Mouse (Mus musculus) embryonic facial prominence, embryonic 14.5 days (tissue): ENCODE data around the gene Baiap2l1. TPM values are rescaled to one million over a fixed set of nuclear protein-coding genes. Genes with fewer than 3 reads are reported as not detected.

Experiments
- ATAC-seq: fragments of 200-750 bp; cut with Nextera tagmentation; 2 replicates; pipeline ENCODE4 v1.8.0; 2017; ENCODE audit warnings: low read depth, moderate number of reproducible peaks, moderate TSS enrichment
- DNase-seq: peaks from one replicate; pipeline ENCODE4 v3.0.0-alpha.2; 2015; ENCODE audit warnings: low spot score
- H3K27ac ChIP-seq: fragments of 300-500 bp; sonication (generic); replicated peaks from 2 replicates; pipeline ENCODE4 v1.5.1; 2014; ENCODE audit warnings: low read depth, mild to moderate bottlenecking, low read length, moderate library complexity
- H3K27me3 ChIP-seq: fragments of 300-500 bp; sonication (generic); replicated peaks from 2 replicates; pipeline ENCODE4 v1.6.1; 2014; ENCODE audit warnings: low read length; ENCODE audit not compliant: control insufficient read depth, insufficient read depth
- H3K36me3 ChIP-seq: fragments of 300-500 bp; sonication (generic); 2 replicates; pipeline ENCODE4 v1.6.1; 2014; ENCODE audit warnings: low read length, mixed read lengths; ENCODE audit not compliant: control insufficient read depth, insufficient read depth
- H3K4me1 ChIP-seq: fragments of 300-500 bp; sonication (generic); 2 replicates; pipeline ENCODE4 v1.6.1; 2014; ENCODE audit warnings: antibody characterized with exemption, low read length; ENCODE audit not compliant: control insufficient read depth, insufficient read depth
- H3K4me2 ChIP-seq: fragments of 300-500 bp; sonication (generic); 2 replicates; pipeline ENCODE4 v1.6.1; 2014; ENCODE audit warnings: low read depth, mild to moderate bottlenecking, low read length, moderate library complexity, mixed read lengths
- H3K4me3 ChIP-seq: fragments of 300-500 bp; sonication (generic); 2 replicates; pipeline ENCODE4 v1.5.1; 2014; ENCODE audit warnings: low read depth, mild to moderate bottlenecking, low read length
- H3K9ac ChIP-seq: fragments of 300-500 bp; sonication (generic); 2 replicates; pipeline ENCODE4 v1.6.1; 2014; ENCODE audit warnings: low read depth, mild to moderate bottlenecking, low read length, moderate library complexity, mixed read lengths
- H3K9me3 ChIP-seq: fragments of 300-500 bp; sonication (generic); 2 replicates; pipeline ENCODE4 v1.6.1; 2016; ENCODE audit warnings: low read length; ENCODE audit not compliant: control insufficient read depth
- WGBS: fragments of 180-500 bp; shearing (Covaris S2); extraction: QIAGEN DNeasy Blood & Tissue Kit; methylation state at CpG from one replicate; pipeline ENCODE4 v1.1.7; 2014; 5-methylcytosine and 5-hydroxymethylcytosine counted together
- polyA plus RNA-seq: library from polyadenylated mRNA; unstranded; fragments of >200 nt; fragmentation: Nextera tagmentation; extraction: Ambion mirVana; gene quantifications from 2 replicates; pipeline ENCODE4 v1.2.1, GENCODE M21; 2014

Baiap2l1 gene
- polyA plus RNA-seq, 1 experiment from 2014 or later = 10.8 TPM

GRCm38 (mm10) chr5:144230216-144230615 is 127.7 kb downstream of the Baiap2l1 start:
- Histone ChIP-seq H3K4me1 (no peaks in the 10 kb centered on the region), H3K27me3 (no peaks in the 10 kb centered on the region), H3K36me3 (no peaks in the 10 kb centered on the region), H3K9me3 (no peaks in the 10 kb centered on the region), H3K9ac (no peak overlapping the region), H3K4me2 (no peak overlapping the region), H3K27ac (no peak overlapping the region), H3K4me3 (no peak overlapping the region)
- no peak for DNase-seq
- no peak for ATAC-seq
- 80% methylated on average over 7 of the region's 7 CpGs for WGBS

- Histone ChIP-seq H3K4me2 (no peak overlapping the region), H3K4me1 (peaks cover 9% of the 10 kb centered on the region), H3K36me3 (no peaks in the 10 kb centered on the region), H3K9me3 (no peaks in the 10 kb centered on the region), H3K27ac (no peak overlapping the region), H3K4me3 (no peak overlapping the region), H3K27me3 (no peaks in the 10 kb centered on the region), H3K9ac (no peak overlapping the region)
- 26% methylated on average over 11 of the region's 11 CpGs for WGBS
- DNase-seq (no peak), ATAC-seq (no peak)
Observed at GRCm38 (mm10) chr5:144226220-144226619, 131.7 kb downstream of the Baiap2l1 start.

GRCm38 (mm10) chr5:144223899-144224816 is 133.8 kb downstream of the Baiap2l1 start:
- Histone ChIP-seq H3K36me3 (no peaks in the 10 kb centered on the region), H3K9me3 (no peaks in the 10 kb centered on the region), H3K27me3 (no peaks in the 10 kb centered on the region), H3K27ac (peak overlapping the region; percentile 76), H3K4me3 (peak overlapping the region; percentile 67), H3K4me2 (peak overlapping the region; percentile 89), H3K9ac (peak overlapping the region; percentile 73), H3K4me1 (peaks cover 9% of the 10 kb centered on the region)
- DNase-seq (peak; percentile 29), ATAC-seq (peak; percentile 21; the same call in 1 of the 2 replicates)
- WGBS = 25% methylated on average over 18 of the region's 18 CpGs

- DNase-seq (peak; percentile 98), ATAC-seq (peak; percentile 98)
- Histone ChIP-seq H3K9me3 (no peaks in the 10 kb centered on the region), H3K4me3 (peak within 1 kb of the TSS; percentile 67), H3K4me1 (peaks cover 9% of the 10 kb centered on the region), H3K36me3 (no peaks in the 10 kb centered on the region), H3K27me3 (no peaks in the 10 kb centered on the region), H3K4me2 (peak within 1 kb of the TSS; percentile 89), H3K27ac (peak within 1 kb of the TSS; percentile 76), H3K9ac (peak within 1 kb of the TSS; percentile 73)
- WGBS = under 1% methylated on average over 26 of the region's 37 CpGs
Observed at GRCm38 (mm10) chr5:144223503-144223862, 134.4 kb downstream of the Baiap2l1 start, which contains the start of gene Tecpr1. Tecpr1 (minus strand) TSS chr5:144223615.

- peak; percentile 66 for DNase-seq
- Histone ChIP-seq H3K27ac (peak overlapping the region; percentile 65), H3K4me1 (peaks cover 9% of the 10 kb centered on the region)
Observed at GRCm38 (mm10) chr5:144222811-144223502, 135.0 kb downstream of the Baiap2l1 start.

GRCm38 (mm10) chr5:144221305-144221704 is 136.6 kb downstream of the Baiap2l1 start:
- 61% methylated on average over 4 of the region's 4 CpGs for WGBS

More at GRCm38 (mm10) chr5:144222811-144223502, 135.0 kb downstream of the Baiap2l1 start:
- H3K9ac ChIP-seq = peak overlapping the region; percentile 73
- peak overlapping the region; percentile 89 for H3K4me2 ChIP-seq
- H3K4me3 ChIP-seq = peak overlapping the region; percentile 67
- H3K36me3 ChIP-seq = 0 out of 2 replicates have a peak, but pooled peaks cover 3% of the 10 kb centered on the region
- 1% methylated on average over 21 of the region's 25 CpGs for WGBS
- H3K9me3 ChIP-seq = no peaks in the 10 kb centered on the region
- peak; percentile 64 for ATAC-seq
- no peaks in the 10 kb centered on the region for H3K27me3 ChIP-seq

GRCm38 (mm10) chr5:144219936-144220335 is 138.0 kb downstream of the Baiap2l1 start:
- no peak overlapping the region for H3K27ac ChIP-seq
- H3K4me3 ChIP-seq = no peak overlapping the region
- H3K4me2 ChIP-seq = no peak overlapping the region
- WGBS = 84% methylated on average over 5 of the region's 5 CpGs
- H3K9me3 ChIP-seq = no peaks in the 10 kb centered on the region
- H3K27me3 ChIP-seq = no peaks in the 10 kb centered on the region
- H3K36me3 ChIP-seq = 0 out of 2 replicates have a peak, but pooled peaks cover 19% of the 10 kb centered on the region
- DNase-seq = no peak
- H3K4me1 ChIP-seq = peaks cover 9% of the 10 kb centered on the region
- no peak overlapping the region for H3K9ac ChIP-seq
- no peak for ATAC-seq

More at GRCm38 (mm10) chr5:144221305-144221704, 136.6 kb downstream of the Baiap2l1 start:
- DNase-seq (no peak), ATAC-seq (no peak)
- Histone ChIP-seq H3K9me3 (no peaks in the 10 kb centered on the region), H3K4me2 (no peak overlapping the region), H3K27ac (no peak overlapping the region), H3K4me3 (no peak overlapping the region), H3K4me1 (peaks cover 9% of the 10 kb centered on the region), H3K27me3 (no peaks in the 10 kb centered on the region), H3K36me3 (0 out of 2 replicates have a peak, but pooled peaks cover 12% of the 10 kb centered on the region), H3K9ac (no peak overlapping the region)

- Histone ChIP-seq H3K9me3 (no peaks in the 10 kb centered on the region), H3K36me3 (0 out of 2 replicates have a peak, but pooled peaks cover 23% of the 10 kb centered on the region), H3K27me3 (no peaks in the 10 kb centered on the region), H3K4me1 (peaks cover 9% of the 10 kb centered on the region), H3K27ac (no peak overlapping the region), H3K4me2 (no peak overlapping the region), H3K9ac (no peak overlapping the region), H3K4me3 (no peak overlapping the region)
- ATAC-seq (no peak), DNase-seq (peak; percentile 23)
- WGBS = 46% methylated on average over 12 of the region's 12 CpGs
Observed at GRCm38 (mm10) chr5:144219306-144219705, 138.6 kb downstream of the Baiap2l1 start.
